Mouse (Mus musculus): ENCODE measurements around the gene Fpr2.

DNA sequence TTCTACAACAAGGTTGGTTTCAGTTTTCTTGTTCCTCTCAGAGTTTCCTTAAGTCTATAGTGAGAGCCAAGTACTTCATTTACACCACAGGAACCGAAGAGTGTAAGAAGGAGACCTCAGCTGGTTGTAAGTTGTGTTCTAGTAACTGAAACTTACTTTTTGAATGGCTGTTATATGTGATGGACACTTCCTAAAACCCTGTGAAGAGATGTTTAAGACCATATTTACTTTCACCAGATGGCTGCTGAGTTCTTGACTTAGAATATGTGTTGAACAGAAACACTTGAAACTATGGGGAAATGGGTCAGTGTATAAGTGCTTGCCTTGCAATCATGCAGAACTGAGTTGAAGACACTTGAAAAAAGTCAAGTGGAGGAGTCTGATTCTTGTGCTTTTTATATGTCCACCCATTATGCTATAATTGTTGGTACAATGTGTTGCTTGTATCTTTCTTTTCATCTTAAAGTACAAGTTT is at the start of gene Fpr2, which contains the start of gene Fpr3:
- TF ChIP-seq FLI1 (IDR thresholded peaks at IDR 0.05; ENCODE audit: low read length) (no peak), GATA1 (IDR thresholded peaks at IDR 0.05; ENCODE audit: borderline replicate concordance, low read length) (no peak)
